Mouse (Mus musculus): ENCODE data around the gene Pigq. TPM values are rescaled to one million over a fixed set of nuclear protein-coding genes. Genes with fewer than 3 reads are reported as not detected.
A peak's percentile ranks its signal among the peaks of the same experiment; 100 is the strongest.

The Pigq gene
- polyA plus RNA-seq, 1 experiment: 156 TPM

- Histone ChIP-seq H3K4me3 (ENCODE audit: insufficient read depth, low read length) (no peak overlapping the region; the same call in 1 of the 2 replicates), H3K27ac (ENCODE audit: insufficient read depth, low read length) (no peak overlapping the region), H3K4me1 (ENCODE audit: control insufficient read depth, insufficient read depth, low read length) (peaks cover 3% of the 10 kb centered on the region; the same call in 1 of the 2 replicates)
- TF ChIP-seq CTCF (IDR thresholded peaks at IDR 0.05; ENCODE audit: extremely low read depth, insufficient read depth, low read length) (no peak), POLR2A (IDR thresholded peaks at IDR 0.05; ENCODE audit: extremely low read depth, insufficient read depth, low read length) (no peak)
Observed at GRCm38 (mm10) chr17:25942597-25943151, 2.1 kb downstream of the Pigq start.

- TF ChIP-seq POLR2A (IDR thresholded peaks at IDR 0.05; ENCODE audit: extremely low read depth, insufficient read depth, low read length) (peak; percentile 52; the same call in 1 of the 2 replicates), CTCF (IDR thresholded peaks at IDR 0.05; ENCODE audit: extremely low read depth, insufficient read depth, low read length) (no peak)
- Histone ChIP-seq H3K4me1 (ENCODE audit: control insufficient read depth, insufficient read depth, low read length) (peaks cover 3% of the 10 kb centered on the region; the same call in 1 of the 2 replicates), H3K27ac (ENCODE audit: insufficient read depth, low read length) (peak overlapping the region; percentile 74), H3K4me3 (ENCODE audit: insufficient read depth, low read length) (peak overlapping the region; percentile 69)
Observed at GRCm38 (mm10) chr17:25941511-25942241, 3.1 kb downstream of the Pigq start.

DNA sequence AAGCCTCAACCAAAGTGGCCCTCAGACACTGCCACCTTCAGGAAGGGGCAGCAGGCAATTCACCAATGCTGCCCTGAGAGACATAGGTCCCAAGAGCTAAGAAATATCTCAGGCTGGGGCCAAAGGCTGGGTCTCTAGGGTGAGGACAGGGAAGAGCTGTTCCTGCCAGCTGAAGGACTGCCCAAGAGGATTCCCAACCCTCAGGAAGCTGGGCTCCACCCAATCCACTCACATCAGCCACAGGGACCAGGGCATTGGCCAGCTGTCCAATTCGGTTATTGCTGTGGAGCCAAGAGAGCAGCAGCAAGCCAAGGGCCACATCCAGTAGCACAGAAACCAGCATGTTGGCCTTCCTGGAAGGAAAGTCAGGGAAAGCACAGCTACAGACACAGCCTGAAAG, 10.2 kb downstream of the Pigq start:
- Histone ChIP-seq H3K4me3 (ENCODE audit: insufficient read depth, low read length) (no peak overlapping the region), H3K27ac (ENCODE audit: insufficient read depth, low read length) (no peak overlapping the region), H3K4me1 (ENCODE audit: control insufficient read depth, insufficient read depth, low read length) (no peaks in the 10 kb centered on the region)
- TF ChIP-seq CTCF (IDR thresholded peaks at IDR 0.05; ENCODE audit: extremely low read depth, insufficient read depth, low read length) (no peak), POLR2A (IDR thresholded peaks at IDR 0.05; ENCODE audit: extremely low read depth, insufficient read depth, low read length) (no peak)

DNA sequence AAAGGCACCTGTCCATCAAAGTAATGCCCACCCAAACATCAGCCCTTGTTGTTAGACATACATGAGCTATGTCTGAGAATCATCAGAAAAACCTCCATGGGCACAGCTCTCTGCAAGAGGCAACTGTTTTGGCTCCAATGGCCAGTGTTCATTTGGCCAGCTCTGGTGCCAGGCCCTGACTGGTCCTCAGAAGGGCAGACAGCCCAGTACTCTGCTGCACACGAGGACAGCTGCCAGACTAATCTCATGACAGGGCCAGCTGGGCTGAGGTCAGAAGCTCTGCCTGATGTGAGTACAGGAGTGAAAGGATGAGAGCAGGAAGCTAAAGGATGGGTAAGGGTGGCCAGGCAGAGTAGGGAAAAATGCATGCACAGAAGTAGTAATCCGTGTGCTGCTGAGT, 19.4 kb downstream of the Pigq start:
- TF ChIP-seq CTCF (IDR thresholded peaks at IDR 0.05; ENCODE audit: extremely low read depth, insufficient read depth, low read length) (no peak), POLR2A (IDR thresholded peaks at IDR 0.05; ENCODE audit: extremely low read depth, insufficient read depth, low read length) (no peak)
- H3K4me1 ChIP-seq (ENCODE audit: control insufficient read depth, insufficient read depth, low read length): no peaks in the 10 kb centered on the region; the same call in 1 of the 2 replicates
- peak overlapping the region; percentile 91 for H3K27ac ChIP-seq (ENCODE audit: insufficient read depth, low read length)
- H3K4me3 ChIP-seq (ENCODE audit: insufficient read depth, low read length): no peak overlapping the region

GRCm38 (mm10) chr17:25922120-25922519, 22.6 kb downstream of the Pigq start:
- H3K27ac ChIP-seq (ENCODE audit: insufficient read depth, low read length): no peak overlapping the region
- TF ChIP-seq POLR2A (IDR thresholded peaks at IDR 0.05; ENCODE audit: extremely low read depth, insufficient read depth, low read length) (no peak), CTCF (IDR thresholded peaks at IDR 0.05; ENCODE audit: extremely low read depth, insufficient read depth, low read length) (no peak)
- peaks cover 1% of the 10 kb centered on the region; the same call in 1 of the 2 replicates for H3K4me1 ChIP-seq (ENCODE audit: control insufficient read depth, insufficient read depth, low read length)
- no peak overlapping the region for H3K4me3 ChIP-seq (ENCODE audit: insufficient read depth, low read length)

GRCm38 (mm10) chr17:25919786-25920642, 24.7 kb downstream of the Pigq start:
- Histone ChIP-seq H3K4me3 (ENCODE audit: insufficient read depth, low read length) (peak overlapping the region; percentile 85), H3K27ac (ENCODE audit: insufficient read depth, low read length) (peak overlapping the region; percentile 74)

GRCm38 (mm10) chr17:25919144-25919785, 25.5 kb downstream of the Pigq start, which contains the start of gene Rab40c:
TSS of gene Rab40c (minus strand) at chr17:25919727.
- Histone ChIP-seq H3K4me1 (ENCODE audit: control insufficient read depth, insufficient read depth, low read length) (peaks cover 6% of the 10 kb centered on the region; the same call in 1 of the 2 replicates), H3K4me3 (ENCODE audit: insufficient read depth, low read length) (peak within 1 kb of the TSS; percentile 85), H3K27ac (ENCODE audit: insufficient read depth, low read length) (peak within 1 kb of the TSS; percentile 78)
- no peak for TF ChIP-seq POLR2A (IDR thresholded peaks at IDR 0.05; ENCODE audit: extremely low read depth, insufficient read depth, low read length)
- no peak for TF ChIP-seq CTCF (IDR thresholded peaks at IDR 0.05; ENCODE audit: extremely low read depth, insufficient read depth, low read length)

More at GRCm38 (mm10) chr17:25919786-25920642, 24.7 kb downstream of the Pigq start:
- peaks cover 1% of the 10 kb centered on the region; the same call in 1 of the 2 replicates for H3K4me1 ChIP-seq (ENCODE audit: control insufficient read depth, insufficient read depth, low read length)
- TF ChIP-seq CTCF (IDR thresholded peaks at IDR 0.05; ENCODE audit: extremely low read depth, insufficient read depth, low read length) (no peak), POLR2A (IDR thresholded peaks at IDR 0.05; ENCODE audit: extremely low read depth, insufficient read depth, low read length) (peak; percentile 65; the same call in 1 of the 2 replicates)

GRCm38 (mm10) chr17:25918037-25918750, 26.5 kb downstream of the Pigq start:
- peak overlapping the region; percentile 85 for H3K4me3 ChIP-seq (ENCODE audit: insufficient read depth, low read length)
- peaks cover 15% of the 10 kb centered on the region; the same call in 1 of the 2 replicates for H3K4me1 ChIP-seq (ENCODE audit: control insufficient read depth, insufficient read depth, low read length)
- TF ChIP-seq CTCF (IDR thresholded peaks at IDR 0.05; ENCODE audit: extremely low read depth, insufficient read depth, low read length) (no peak), POLR2A (IDR thresholded peaks at IDR 0.05; ENCODE audit: extremely low read depth, insufficient read depth, low read length) (no peak)
- H3K27ac ChIP-seq (ENCODE audit: insufficient read depth, low read length): 0 out of 2 replicates have a peak overlapping the region, but pooled peaks have one; percentile 78
